Mouse (Mus musculus) kidney, embryonic 15.5 days (tissue): ENCODE measurements around the gene Gm10320. TPM values are rescaled to one million over a fixed set of nuclear protein-coding genes. Genes with fewer than 3 reads are reported as not detected.
A peak's percentile ranks its signal among the peaks of the same experiment; 100 is the strongest.

Source experiments
- ATAC-seq: fragments of 200-750 bp; cut with Nextera tagmentation; replicated peaks from 2 replicates; pipeline ENCODE4 v1.8.0; 2017; ENCODE audit warnings: moderate TSS enrichment; ENCODE audit not compliant: low FRiP score
- H3K27ac ChIP-seq: fragments of 300-500 bp; sonication (generic); 2 replicates; pipeline ENCODE4 v1.5.1; 2015; ENCODE audit warnings: mild to moderate bottlenecking, inconsistent platforms
- H3K27me3 ChIP-seq: fragments of 300-500 bp; sonication (generic); 2 replicates; pipeline ENCODE4 v1.6.1; 2015; ENCODE audit warnings: inconsistent platforms
- H3K36me3 ChIP-seq: fragments of 300-500 bp; sonication (generic); 2 replicates; pipeline ENCODE4 v1.6.1; 2015; ENCODE audit warnings: inconsistent platforms
- H3K4me1 ChIP-seq: fragments of 300-500 bp; sonication (generic); 2 replicates; pipeline ENCODE4 v1.6.1; 2015; ENCODE audit warnings: inconsistent platforms
- H3K4me2 ChIP-seq: fragments of 300-500 bp; sonication (generic); 2 replicates; pipeline ENCODE4 v1.6.1; 2015; ENCODE audit warnings: moderate library complexity, mild to moderate bottlenecking, inconsistent platforms
- H3K4me3 ChIP-seq: fragments of 300-500 bp; sonication (generic); replicated peaks from 2 replicates; pipeline ENCODE4 v1.5.1; 2015; ENCODE audit warnings: mild to moderate bottlenecking, inconsistent platforms
- H3K9ac ChIP-seq: fragments of 300-500 bp; sonication (generic); 2 replicates; pipeline ENCODE4 v1.6.1; 2015; ENCODE audit warnings: mild to moderate bottlenecking, inconsistent platforms
- H3K9me3 ChIP-seq: fragments of 300-500 bp; sonication (generic); replicated peaks from 2 replicates; pipeline ENCODE4 v1.6.1; 2016; ENCODE audit warnings: inconsistent platforms
- WGBS: fragments of 180-500 bp; shearing (Covaris S2); methylation state at CpG from one replicate; pipeline ENCODE4 v1.1.7; 2015; ENCODE audit warnings: mixed read lengths; 5-methylcytosine and 5-hydroxymethylcytosine counted together
- polyA plus RNA-seq: library from polyadenylated mRNA; unstranded; fragments of >200 nt; fragmentation: Nextera tagmentation; extraction: Ambion mirVana; gene quantifications from 2 replicates; pipeline ENCODE4 v1.2.1, GENCODE M21; 2015

Gm10320 gene
- polyA plus RNA-seq, 1 experiment from 2014 or later, result 1.1 TPM

DNA sequence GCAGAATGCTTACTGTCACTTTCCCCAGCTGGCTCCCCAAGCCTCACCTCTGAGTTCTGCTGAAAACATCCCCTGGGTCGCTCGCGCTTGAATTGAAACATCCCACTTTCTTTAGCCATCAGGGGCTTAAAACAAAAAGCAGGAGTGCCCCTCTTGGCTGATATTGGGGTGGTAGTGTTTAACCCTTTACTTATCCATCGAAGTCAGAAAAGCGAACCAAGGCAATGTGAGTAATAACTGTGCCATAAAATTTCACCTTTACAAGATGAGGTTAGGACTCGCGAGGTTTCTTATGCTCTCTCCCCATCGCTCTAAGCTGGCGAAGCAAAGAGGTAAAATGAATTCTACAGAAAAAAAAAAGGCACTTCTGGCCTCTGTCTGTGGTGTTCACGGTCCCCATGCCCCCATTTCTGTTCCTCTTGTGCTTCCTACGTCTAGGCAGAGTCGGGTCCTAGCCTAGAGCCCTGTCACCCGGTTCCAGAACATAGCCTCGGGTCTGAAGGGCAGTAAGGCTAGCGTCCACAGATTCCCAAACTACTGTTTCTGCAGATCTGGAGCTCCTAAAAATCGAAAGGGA, 10.5 kb upstream of the Gm10320 start:
- Histone ChIP-seq H3K9ac (no peak overlapping the region), H3K4me2 (peak overlapping the region; percentile 82), H3K4me3 (peak overlapping the region; percentile 25), H3K27me3 (peaks cover 99% of the 10 kb centered on the region), H3K9me3 (no peaks in the 10 kb centered on the region), H3K36me3 (no peaks in the 10 kb centered on the region), H3K4me1 (peaks cover 48% of the 10 kb centered on the region), H3K27ac (no peak overlapping the region)
- WGBS, result 4% methylated on average over 16 of the region's 16 CpGs
- no peak for ATAC-seq

DNA sequence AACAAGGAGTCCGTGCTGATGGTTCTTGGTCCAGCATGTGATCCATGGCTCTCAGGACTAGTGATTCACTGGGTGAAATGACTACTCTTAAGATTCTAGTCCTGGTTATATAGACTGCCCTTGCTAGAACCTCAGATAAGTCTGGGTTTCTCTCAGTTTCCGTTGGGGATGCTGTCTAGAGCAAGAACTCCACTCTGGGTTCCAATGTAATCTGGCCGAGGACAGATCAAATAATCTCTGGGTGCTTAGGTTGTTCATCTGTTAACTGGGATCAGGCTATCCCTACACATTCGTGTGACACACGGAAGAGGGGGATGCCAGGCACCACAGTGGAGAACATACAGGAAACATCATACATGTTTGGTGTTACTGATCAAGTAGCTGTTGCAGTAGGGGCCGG, 9.5 kb upstream of the Gm10320 start:
- Histone ChIP-seq H3K9ac (no peak overlapping the region), H3K9me3 (no peaks in the 10 kb centered on the region), H3K4me3 (no peak overlapping the region), H3K4me2 (no peak overlapping the region), H3K27ac (no peak overlapping the region), H3K36me3 (no peaks in the 10 kb centered on the region), H3K27me3 (peaks cover 99% of the 10 kb centered on the region), H3K4me1 (peaks cover 57% of the 10 kb centered on the region)
- no peak for ATAC-seq
- 23% methylated on average over 6 of the region's 6 CpGs for WGBS

DNA sequence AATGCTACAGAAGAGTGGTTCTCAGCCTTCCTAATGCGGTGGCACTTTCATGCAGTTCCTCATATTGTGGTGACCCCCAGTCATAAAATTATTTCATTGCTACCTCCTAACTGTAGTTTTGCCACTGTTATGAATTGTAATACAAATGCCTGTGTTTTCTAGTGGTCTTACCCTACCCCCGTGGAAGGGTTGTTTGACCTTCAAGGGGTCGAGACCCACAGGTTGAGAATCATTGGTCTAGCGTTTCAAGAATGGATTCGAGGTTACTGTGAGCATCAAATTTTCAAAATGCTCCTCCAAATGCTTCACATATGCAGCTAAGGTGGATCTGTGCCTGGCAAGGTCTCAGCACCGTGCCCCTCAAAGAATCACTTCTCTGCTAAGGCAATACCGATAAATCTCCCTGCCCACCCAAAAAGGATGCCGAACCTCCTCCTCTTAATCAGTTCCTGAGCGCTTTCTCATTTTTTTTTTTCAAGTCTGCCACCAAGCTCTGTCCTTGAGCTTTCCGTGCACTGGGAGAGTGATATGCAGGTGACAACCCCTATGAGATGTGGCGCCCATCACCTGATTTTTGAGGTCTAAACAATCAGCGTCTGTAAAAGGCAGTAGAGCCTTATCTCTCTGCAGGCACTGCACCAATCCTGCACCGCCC, 8.8 kb upstream of the Gm10320 start:
- Histone ChIP-seq H3K9me3 (no peaks in the 10 kb centered on the region), H3K4me1 (peaks cover 51% of the 10 kb centered on the region), H3K36me3 (no peaks in the 10 kb centered on the region), H3K4me3 (no peak overlapping the region), H3K27me3 (peaks cover 95% of the 10 kb centered on the region), H3K4me2 (no peak overlapping the region), H3K9ac (no peak overlapping the region), H3K27ac (no peak overlapping the region)
- 33% methylated on average over 13 of the region's 13 CpGs for WGBS
- ATAC-seq, result no peak

GRCm38 (mm10) chr13:98498561-98498960, 6.8 kb upstream of the Gm10320 start:
- WGBS, result 57% methylated on average over 5 of the region's 5 CpGs
- no peak overlapping the region for H3K9ac ChIP-seq
- peaks cover 78% of the 10 kb centered on the region for H3K27me3 ChIP-seq

DNA sequence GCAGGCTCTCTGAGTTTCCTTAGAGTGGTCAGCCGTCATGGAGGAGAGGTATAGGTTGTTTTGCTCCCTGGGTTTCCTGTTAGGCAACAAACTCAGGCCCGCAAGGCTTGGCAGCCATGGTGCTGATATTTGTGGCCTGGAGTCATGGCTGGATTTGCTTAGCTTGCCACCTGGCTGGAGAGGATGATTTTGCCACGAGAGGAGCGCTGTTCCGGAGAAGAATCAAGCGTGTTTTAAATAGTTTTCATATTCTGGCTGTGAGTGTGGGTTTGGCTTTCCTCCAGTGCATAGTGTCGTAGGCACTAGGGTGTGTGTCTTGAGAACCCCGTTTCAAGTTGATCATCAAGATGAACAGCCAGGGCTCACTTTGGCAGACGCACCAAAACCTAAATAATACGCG, 6.3 kb upstream of the Gm10320 start:
- Histone ChIP-seq H3K27me3 (peaks cover 77% of the 10 kb centered on the region), H3K9ac (no peak overlapping the region), H3K4me2 (no peak overlapping the region), H3K36me3 (no peaks in the 10 kb centered on the region), H3K27ac (no peak overlapping the region), H3K4me1 (peaks cover 27% of the 10 kb centered on the region), H3K4me3 (no peak overlapping the region), H3K9me3 (no peaks in the 10 kb centered on the region)
- ATAC-seq, result no peak
- 59% methylated on average over 11 of the region's 11 CpGs for WGBS

More at GRCm38 (mm10) chr13:98498561-98498960, 6.8 kb upstream of the Gm10320 start:
- no peak overlapping the region for H3K4me2 ChIP-seq
- no peak for ATAC-seq
- H3K4me3 ChIP-seq, result no peak overlapping the region
- no peak overlapping the region for H3K27ac ChIP-seq
- peaks cover 31% of the 10 kb centered on the region for H3K4me1 ChIP-seq
- no peaks in the 10 kb centered on the region for H3K9me3 ChIP-seq
- no peaks in the 10 kb centered on the region for H3K36me3 ChIP-seq

- no peaks in the 10 kb centered on the region for H3K36me3 ChIP-seq
- no peak overlapping the region for H3K27ac ChIP-seq
- ATAC-seq, result peak; percentile 66; the same call in 1 of the 2 replicates
- peaks cover 23% of the 10 kb centered on the region for H3K4me1 ChIP-seq
- peak overlapping the region; percentile 38; the same call in 1 of the 2 replicates for H3K4me2 ChIP-seq
- no peak overlapping the region for H3K9ac ChIP-seq
- H3K9me3 ChIP-seq, result no peaks in the 10 kb centered on the region
- whole genome bisulfite sequencing, result 20% methylated on average over 16 of the region's 16 CpGs
- H3K4me3 ChIP-seq, result no peak overlapping the region
- peaks cover 68% of the 10 kb centered on the region for H3K27me3 ChIP-seq
Observed at GRCm38 (mm10) chr13:98496917-98497870, 5.4 kb upstream of the Gm10320 start.

GRCm38 (mm10) chr13:98494492-98495064, 2.8 kb upstream of the Gm10320 start:
- Histone ChIP-seq H3K4me1 (peaks cover 19% of the 10 kb centered on the region), H3K9ac (no peak overlapping the region), H3K27ac (no peak overlapping the region), H3K36me3 (no peaks in the 10 kb centered on the region), H3K9me3 (no peaks in the 10 kb centered on the region), H3K4me3 (no peak overlapping the region), H3K27me3 (peaks cover 46% of the 10 kb centered on the region), H3K4me2 (no peak overlapping the region)
- 76% methylated on average over 7 of the region's 8 CpGs for WGBS
- ATAC-seq, result no peak

DNA sequence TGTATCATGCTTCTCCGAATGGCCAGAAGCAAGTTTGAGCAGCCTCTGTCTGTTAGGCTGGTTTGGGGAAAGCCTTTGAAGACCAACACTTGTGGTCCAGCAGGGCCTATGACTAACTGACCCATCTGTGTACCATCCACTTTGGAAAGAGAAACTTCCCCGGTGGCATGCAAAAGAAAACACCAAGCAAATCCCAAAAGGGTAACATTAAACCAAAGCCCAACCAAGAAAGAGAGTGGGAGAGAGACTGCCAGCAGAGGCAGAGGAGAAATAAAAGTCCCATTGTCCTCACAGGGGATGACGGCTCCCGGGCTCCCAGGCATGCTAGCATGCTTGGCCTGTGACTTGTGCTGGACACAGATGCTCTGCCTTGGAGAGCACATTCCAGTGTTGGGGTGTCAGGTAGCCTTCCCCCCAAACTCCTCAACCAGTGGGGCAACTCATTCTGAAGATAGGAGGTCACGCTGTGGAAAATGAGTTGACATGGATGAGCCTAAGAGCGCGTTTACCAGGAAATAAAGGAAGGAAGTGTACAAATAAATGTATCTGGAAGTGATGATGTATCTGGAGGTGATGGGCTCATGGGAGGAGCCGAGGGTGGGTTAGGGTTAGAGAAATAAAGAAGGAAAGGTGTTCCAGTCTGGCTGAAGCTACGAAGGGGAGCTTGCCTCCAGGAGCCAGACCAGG, 911 bp upstream of the Gm10320 start:
- H3K27ac ChIP-seq, result no peak overlapping the region
- H3K27me3 ChIP-seq, result peaks cover 28% of the 10 kb centered on the region
- H3K36me3 ChIP-seq, result no peaks in the 10 kb centered on the region
- WGBS, result 51% methylated on average over 9 of the region's 9 CpGs
- H3K4me3 ChIP-seq, result no peak overlapping the region
- ATAC-seq, result no peak
- H3K9ac ChIP-seq, result no peak overlapping the region
- no peaks in the 10 kb centered on the region for H3K9me3 ChIP-seq
- H3K4me2 ChIP-seq, result no peak overlapping the region
- peaks cover 18% of the 10 kb centered on the region for H3K4me1 ChIP-seq

- Histone ChIP-seq H3K9me3 (no peaks in the 10 kb centered on the region), H3K27ac (no peak overlapping the region), H3K27me3 (peaks cover under 1% of the 10 kb centered on the region; the same call in 1 of the 2 replicates), H3K36me3 (no peaks in the 10 kb centered on the region), H3K4me3 (no peak overlapping the region), H3K9ac (no peak overlapping the region), H3K4me2 (no peak overlapping the region), H3K4me1 (peaks cover 7% of the 10 kb centered on the region; the same call in 1 of the 2 replicates)
- WGBS, result 89% methylated on average over 6 of the region's 6 CpGs
- ATAC-seq, result no peak
Observed at GRCm38 (mm10) chr13:98486726-98487125, 5.1 kb downstream of the Gm10320 start.

- 75% methylated on average over 3 of the region's 3 CpGs for WGBS
- Histone ChIP-seq H3K9me3 (no peaks in the 10 kb centered on the region), H3K9ac (no peak overlapping the region), H3K36me3 (no peaks in the 10 kb centered on the region), H3K27me3 (no peaks in the 10 kb centered on the region), H3K27ac (no peak overlapping the region), H3K4me1 (peaks cover 7% of the 10 kb centered on the region; the same call in 1 of the 2 replicates), H3K4me2 (no peak overlapping the region), H3K4me3 (no peak overlapping the region)
- ATAC-seq, result no peak
Observed at GRCm38 (mm10) chr13:98486161-98486560, 5.6 kb downstream of the Gm10320 start.

GRCm38 (mm10) chr13:98485440-98485839, 6.4 kb downstream of the Gm10320 start:
- ATAC-seq, result no peak
- no peak overlapping the region for H3K4me3 ChIP-seq
- H3K36me3 ChIP-seq, result no peaks in the 10 kb centered on the region
- no peak overlapping the region for H3K9ac ChIP-seq
- 70% methylated on average over 5 of the region's 5 CpGs for WGBS
- H3K4me1 ChIP-seq, result peaks cover 7% of the 10 kb centered on the region; the same call in 1 of the 2 replicates
- no peak overlapping the region for H3K27ac ChIP-seq
- H3K9me3 ChIP-seq, result no peaks in the 10 kb centered on the region
- H3K4me2 ChIP-seq, result no peak overlapping the region
- no peaks in the 10 kb centered on the region for H3K27me3 ChIP-seq
